Mouse (Mus musculus) lung, postnatal 0 days (tissue): ENCODE results near the gene Dnajc7.

Experiments
- CTCF ChIP-seq: IDR thresholded peaks from 2 replicates; pipeline ENCODE4 v1.5.1; 2016; ENCODE audit warnings: antibody characterized with exemption, mild to moderate bottlenecking
- EP300 ChIP-seq: IDR thresholded peaks from 2 replicates; pipeline ENCODE4 v1.6.1; 2016; ENCODE audit warnings: antibody characterized with exemption, mild to moderate bottlenecking, control low read depth

GRCm38 (mm10) chr11:100618761-100619484 lies 1.0 kb downstream of the Dnajc7 start, which contains the start of gene Nkiras2:
- TF ChIP-seq EP300 = no peak
- no peak for TF ChIP-seq CTCF
